Mouse (Mus musculus) kidney, adult 2 months (tissue): ENCODE measurements around the gene Plekhm2. TPM values are rescaled to one million over a fixed set of nuclear protein-coding genes. Genes with fewer than 3 reads are reported as not detected.

Source experiments
- DNase-seq: peaks from one replicate; pipeline ENCODE4 v3.0.0; 2021
- H3K27ac ChIP-seq: fragments of 200-500 bp; 2 replicates; pipeline ENCODE4 v1.5.1; 2012; ENCODE audit warnings: low read depth, low read length, control low read depth, inconsistent platforms; ENCODE audit not compliant: insufficient read depth
- H3K27me3 ChIP-seq: fragments of 200-500 bp; replicated peaks from 2 replicates; pipeline ENCODE4 v1.6.1; 2012; ENCODE audit warnings: mild to moderate bottlenecking, moderate library complexity, low read length, inconsistent platforms; ENCODE audit not compliant: control insufficient read depth, insufficient read depth
- H3K36me3 ChIP-seq: fragments of 200-500 bp; 2 replicates; pipeline ENCODE4 v1.6.1; 2012; ENCODE audit warnings: mild to moderate bottlenecking, moderate library complexity, low read length, inconsistent platforms; ENCODE audit not compliant: control insufficient read depth, insufficient read depth
- H3K4me1 ChIP-seq: fragments of 200-500 bp; 2 replicates; pipeline ENCODE4 v1.6.1; 2011; ENCODE audit warnings: low read length; ENCODE audit not compliant: control insufficient read depth, insufficient read depth
- H3K4me3 ChIP-seq: fragments of 200-500 bp; 2 replicates; pipeline ENCODE4 v1.5.1; 2011; ENCODE audit warnings: mild to moderate bottlenecking, low read depth, low read length, control low read depth; ENCODE audit not compliant: insufficient read depth
- CTCF ChIP-seq: fragments of 200-500 bp; conservative IDR thresholded peaks from 2 replicates; pipeline ENCODE4 v1.5.1; 2011; ENCODE audit warnings: low read depth, mild to moderate bottlenecking, control low read depth, low read length, moderate library complexity, mixed read lengths; ENCODE audit not compliant: insufficient read depth, insufficient read length
- POLR2A ChIP-seq: fragments of 200-500 bp; IDR thresholded peaks from one replicate; pipeline ENCODE4 v1.6.1; 2011; ENCODE audit warnings: low read depth, low read length, control low read depth
- WGBS: fragments of 180-500 bp; shearing (Covaris S2); methylation state at CpG from one replicate; pipeline ENCODE4 v1.1.7; 2018; 5-methylcytosine and 5-hydroxymethylcytosine counted together
- polyA plus RNA-seq: library from polyadenylated mRNA; depleted of rRNA; stranded (reverse); fragments of >200 nt; gene quantifications from 2 replicates; pipeline ENCODE4 v1.2.3, GENCODE M21; 2012

The Plekhm2 gene
- polyA plus RNA-seq, 1 experiment = 79.7 TPM

GRCm38 (mm10) chr4:141617863-141618564 is 46.7 kb downstream of the Plekhm2 start:
- Histone ChIP-seq H3K27me3 (no peaks in the 10 kb centered on the region), H3K4me1 (peaks cover 6% of the 10 kb centered on the region), H3K4me3 (peak overlapping the region; percentile 63), H3K36me3 (no peaks in the 10 kb centered on the region), H3K27ac (peak overlapping the region; percentile 54)
- WGBS = 15% methylated on average over 22 of the region's 22 CpGs
- peak; percentile 92 for DNase-seq
- no peak for TF ChIP-seq CTCF
- peak; percentile 47 for TF ChIP-seq POLR2A

GRCm38 (mm10) chr4:141617299-141617698 is 47.4 kb downstream of the Plekhm2 start:
- peak; percentile 80 for DNase-seq
- Histone ChIP-seq H3K4me3 (peak overlapping the region; percentile 63), H3K36me3 (no peaks in the 10 kb centered on the region), H3K4me1 (peaks cover 3% of the 10 kb centered on the region; the same call in 1 of the 2 replicates), H3K27me3 (no peaks in the 10 kb centered on the region), H3K27ac (peak overlapping the region; percentile 54; the same call in 1 of the 2 replicates)
- no peak for TF ChIP-seq POLR2A
- peak; percentile 57 for TF ChIP-seq CTCF
- 10% methylated on average over 20 of the region's 20 CpGs for WGBS

GRCm38 (mm10) chr4:141616811-141617210 is 47.9 kb downstream of the Plekhm2 start:
- 77% methylated on average over 6 of the region's 6 CpGs for WGBS
- no peaks in the 10 kb centered on the region for H3K27me3 ChIP-seq
- no peak overlapping the region for H3K27ac ChIP-seq
- no peak overlapping the region for H3K4me3 ChIP-seq
- H3K36me3 ChIP-seq = no peaks in the 10 kb centered on the region
- no peak for DNase-seq
- TF ChIP-seq CTCF (no peak), POLR2A (no peak)
- peaks cover 3% of the 10 kb centered on the region; the same call in 1 of the 2 replicates for H3K4me1 ChIP-seq

- H3K4me3 ChIP-seq = no peak overlapping the region
- 87% methylated on average over 14 of the region's 14 CpGs for WGBS
- H3K27me3 ChIP-seq = no peaks in the 10 kb centered on the region
- no peaks in the 10 kb centered on the region for H3K36me3 ChIP-seq
- no peak overlapping the region for H3K27ac ChIP-seq
- DNase-seq = no peak
- peaks cover 3% of the 10 kb centered on the region; the same call in 1 of the 2 replicates for H3K4me1 ChIP-seq
- TF ChIP-seq POLR2A (no peak), CTCF (no peak)
These were observed 49.8 kb downstream of the Plekhm2 start for GRCm38 (mm10) chr4:141614946-141615345.

DNA sequence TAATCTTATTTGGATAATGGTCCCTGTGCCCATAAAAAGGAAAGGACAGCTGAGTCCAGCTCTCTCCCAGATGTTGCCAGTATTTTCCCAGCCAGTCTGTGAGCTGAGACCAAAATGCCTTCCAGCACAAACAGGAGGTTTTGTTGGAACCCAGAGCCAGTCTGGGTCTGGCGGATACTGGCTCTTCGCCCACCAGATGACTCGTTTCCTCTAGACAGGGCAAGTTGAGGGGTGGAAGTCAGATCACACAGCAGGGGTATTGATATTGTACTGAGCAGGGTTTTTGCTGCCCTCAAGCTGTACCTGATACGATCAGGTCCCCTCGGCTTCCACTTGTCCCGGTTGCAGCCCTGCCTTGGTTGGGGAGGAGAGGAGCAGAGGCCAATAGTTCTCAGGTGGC is 55.2 kb downstream of the Plekhm2 start:
- H3K36me3 ChIP-seq = no peaks in the 10 kb centered on the region
- TF ChIP-seq POLR2A = no peak
- no peak for TF ChIP-seq CTCF
- H3K4me1 ChIP-seq = peaks cover 18% of the 10 kb centered on the region
- WGBS = 53% methylated on average over 6 of the region's 6 CpGs
- H3K27ac ChIP-seq = no peak overlapping the region
- H3K4me3 ChIP-seq = no peak overlapping the region
- H3K27me3 ChIP-seq = no peaks in the 10 kb centered on the region
- DNase-seq = peak; percentile 58

DNA sequence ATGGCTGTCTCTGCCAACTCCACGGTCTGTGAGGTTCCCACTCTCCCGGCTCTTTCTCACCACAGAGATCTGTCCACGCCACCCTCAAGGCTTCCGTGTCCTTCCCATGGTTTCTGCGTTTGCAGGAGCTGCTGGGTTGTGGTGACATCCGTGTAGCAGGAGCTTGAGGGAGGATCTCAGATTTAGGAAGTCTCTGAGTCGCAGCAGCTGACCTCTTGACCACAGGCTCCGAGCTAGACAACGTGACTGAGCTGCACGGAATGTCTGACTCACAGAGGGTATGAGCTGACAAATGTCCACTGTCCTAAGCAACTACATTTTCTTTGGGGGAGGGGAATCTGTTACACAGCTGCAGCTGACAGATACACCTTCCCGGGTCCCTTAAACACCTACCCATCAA is 58.8 kb downstream of the Plekhm2 start, which contains the start of gene Fblim1:
Fblim1 (minus strand) TSS at position 236 of the 400 bp plus-strand sequence.
- peak; percentile 72 for DNase-seq
- peaks cover 34% of the 10 kb centered on the region for H3K4me1 ChIP-seq
- no peaks in the 10 kb centered on the region for H3K36me3 ChIP-seq
- peak within 1 kb of the TSS; percentile 72 for H3K27ac ChIP-seq
- TF ChIP-seq POLR2A (no peak), CTCF (no peak)
- H3K4me3 ChIP-seq = peak within 1 kb of the TSS; percentile 33
- 69% methylated on average over 11 of the region's 11 CpGs for WGBS
- no peaks in the 10 kb centered on the region for H3K27me3 ChIP-seq

- Histone ChIP-seq H3K4me3 (peak overlapping the region; percentile 33), H3K27ac (peak overlapping the region; percentile 72), H3K4me1 (peaks cover 34% of the 10 kb centered on the region)
These were observed 59.3 kb downstream of the Plekhm2 start for GRCm38 (mm10) chr4:141605421-141605820.

More at GRCm38 (mm10) chr4:141605421-141605820, 59.3 kb downstream of the Plekhm2 start:
- Histone ChIP-seq H3K36me3 (no peaks in the 10 kb centered on the region), H3K27me3 (no peaks in the 10 kb centered on the region)
- TF ChIP-seq CTCF (no peak), POLR2A (no peak)
- WGBS = 89% methylated on average over 5 of the region's 5 CpGs
- DNase-seq = no peak
